Mouse (Mus musculus): Measurements from ENCODE around the gene Rerg.

The Rerg gene

GRCm38 (mm10) chr6:137170226-137170625 lies at the start of gene Rerg:
Rerg (minus strand) TSS chr6:137170497.
- in situ Hi-C loops (cut with MboI; ENCODE audit: low pct_unique_long_range_greater_than_20kb in 1 of 2, low sequenced_read_pairs in 2 of 2, unreplicated experiment in 1 of 2): no loop called here

GRCm38 (mm10) chr6:137217841-137218463 lies 47.7 kb upstream of the Rerg start:
- in situ Hi-C loops (cut with MboI; ENCODE audit: low pct_unique_long_range_greater_than_20kb in 1 of 2, low sequenced_read_pairs in 2 of 2, unreplicated experiment in 1 of 2): no loop called here

GRCm38 (mm10) chr6:137211441-137211840 lies 41.1 kb upstream of the Rerg start:
- in situ Hi-C loops (cut with MboI; ENCODE audit: low pct_unique_long_range_greater_than_20kb in 1 of 2, low sequenced_read_pairs in 2 of 2, unreplicated experiment in 1 of 2): no loop called here

GRCm38 (mm10) chr6:137210991-137211390 lies 40.7 kb upstream of the Rerg start:
- in situ Hi-C loops (cut with MboI; ENCODE audit: low pct_unique_long_range_greater_than_20kb in 1 of 2, low sequenced_read_pairs in 2 of 2, unreplicated experiment in 1 of 2): no loop called here

- in situ Hi-C loops (cut with MboI; ENCODE audit: low pct_unique_long_range_greater_than_20kb in 1 of 2, low sequenced_read_pairs in 2 of 2, unreplicated experiment in 1 of 2): no loop called here
Measured at GRCm38 (mm10) chr6:137209992-137210391, 39.7 kb upstream of the Rerg start.

- in situ Hi-C loops (cut with MboI; ENCODE audit: low pct_unique_long_range_greater_than_20kb in 1 of 2, low sequenced_read_pairs in 2 of 2, unreplicated experiment in 1 of 2): no loop called here
Measured at GRCm38 (mm10) chr6:137207126-137207525, 36.8 kb upstream of the Rerg start.

GRCm38 (mm10) chr6:137205662-137206400 lies 35.5 kb upstream of the Rerg start:
- in situ Hi-C loops (cut with MboI; ENCODE audit: low pct_unique_long_range_greater_than_20kb in 1 of 2, low sequenced_read_pairs in 2 of 2, unreplicated experiment in 1 of 2): no loop called here

GRCm38 (mm10) chr6:137202661-137203060 lies 32.4 kb upstream of the Rerg start:
- in situ Hi-C loops (cut with MboI; ENCODE audit: low pct_unique_long_range_greater_than_20kb in 1 of 2, low sequenced_read_pairs in 2 of 2, unreplicated experiment in 1 of 2): no loop called here

- in situ Hi-C loops (cut with MboI; ENCODE audit: low pct_unique_long_range_greater_than_20kb in 1 of 2, low sequenced_read_pairs in 2 of 2, unreplicated experiment in 1 of 2): no loop called here
Measured at GRCm38 (mm10) chr6:137201578-137201977, 31.3 kb upstream of the Rerg start.

- in situ Hi-C loops (cut with MboI; ENCODE audit: low pct_unique_long_range_greater_than_20kb in 1 of 2, low sequenced_read_pairs in 2 of 2, unreplicated experiment in 1 of 2): no loop called here
Measured at GRCm38 (mm10) chr6:137201166-137201565, 30.9 kb upstream of the Rerg start.

GRCm38 (mm10) chr6:137192063-137192462 lies 21.8 kb upstream of the Rerg start:
- in situ Hi-C loops (cut with MboI; ENCODE audit: low pct_unique_long_range_greater_than_20kb in 1 of 2, low sequenced_read_pairs in 2 of 2, unreplicated experiment in 1 of 2): loop anchor here (5.0 to 25.0 kb wide), 2 partner anchors 130 to 140 kb away; no protein-coding TSS in a partner anchor

GRCm38 (mm10) chr6:137191026-137191425 lies 20.7 kb upstream of the Rerg start:
- in situ Hi-C loops (cut with MboI; ENCODE audit: low pct_unique_long_range_greater_than_20kb in 1 of 2, low sequenced_read_pairs in 2 of 2, unreplicated experiment in 1 of 2): loop anchor here (5.0 to 25.0 kb wide), 2 partner anchors 129 to 139 kb away; no protein-coding TSS in a partner anchor

GRCm38 (mm10) chr6:137190577-137190976 lies 20.3 kb upstream of the Rerg start:
- in situ Hi-C loops (cut with MboI; ENCODE audit: low pct_unique_long_range_greater_than_20kb in 1 of 2, low sequenced_read_pairs in 2 of 2, unreplicated experiment in 1 of 2): loop anchor here (5.0 to 25.0 kb wide), 2 partner anchors 128 to 138 kb away; no protein-coding TSS in a partner anchor

GRCm38 (mm10) chr6:137188375-137188926 lies 18.2 kb upstream of the Rerg start:
- in situ Hi-C loops (cut with MboI; ENCODE audit: low pct_unique_long_range_greater_than_20kb in 1 of 2, low sequenced_read_pairs in 2 of 2, unreplicated experiment in 1 of 2): loop anchor here in 1 of 2 experiments (25.0 kb wide), 1 partner anchor 126 kb away; no protein-coding TSS in a partner anchor

- in situ Hi-C loops (cut with MboI; ENCODE audit: low pct_unique_long_range_greater_than_20kb in 1 of 2, low sequenced_read_pairs in 2 of 2, unreplicated experiment in 1 of 2): loop anchor here in 1 of 2 experiments (25.0 kb wide), 1 partner anchor 125 kb away; no protein-coding TSS in a partner anchor
Measured at GRCm38 (mm10) chr6:137187426-137187825, 17.1 kb upstream of the Rerg start.

- in situ Hi-C loops (cut with MboI; ENCODE audit: low pct_unique_long_range_greater_than_20kb in 1 of 2, low sequenced_read_pairs in 2 of 2, unreplicated experiment in 1 of 2): loop anchor here in 1 of 2 experiments (25.0 kb wide), 1 partner anchor 118 kb away; no protein-coding TSS in a partner anchor
Measured at GRCm38 (mm10) chr6:137180636-137181035, 10.3 kb upstream of the Rerg start.

- in situ Hi-C loops (cut with MboI; ENCODE audit: low pct_unique_long_range_greater_than_20kb in 1 of 2, low sequenced_read_pairs in 2 of 2, unreplicated experiment in 1 of 2): loop anchor here in 1 of 2 experiments (25.0 kb wide), 1 partner anchor 118 kb away; no protein-coding TSS in a partner anchor
Measured at GRCm38 (mm10) chr6:137180115-137180514, 9.8 kb upstream of the Rerg start.

- in situ Hi-C loops (cut with MboI; ENCODE audit: low pct_unique_long_range_greater_than_20kb in 1 of 2, low sequenced_read_pairs in 2 of 2, unreplicated experiment in 1 of 2): loop anchor here in 1 of 2 experiments (25.0 kb wide), 1 partner anchor 117 kb away; no protein-coding TSS in a partner anchor
Measured at GRCm38 (mm10) chr6:137179026-137179425, 8.7 kb upstream of the Rerg start.

- in situ Hi-C loops (cut with MboI; ENCODE audit: low pct_unique_long_range_greater_than_20kb in 1 of 2, low sequenced_read_pairs in 2 of 2, unreplicated experiment in 1 of 2): no loop called here
Measured at GRCm38 (mm10) chr6:137170646-137171045, 349 bp upstream of the Rerg start.

Data from mouse embryonic stem cell (cell line).